Mouse (Mus musculus) embryonic facial prominence, embryonic 11.5 days (tissue): ENCODE measurements at regions not wholly inside any gene's neighbourhood (a gene's known extent, or its start where the extent isn't known, plus 50 kb on each side); places are given as distances from the start of the nearest gene placed in this dataset.
A peak's percentile ranks its signal among the peaks of the same experiment; 100 is the strongest.

Source experiments
- ATAC-seq: fragments of 200-750 bp; cut with Nextera tagmentation; replicated peaks from 2 replicates; pipeline ENCODE4 v1.8.0; 2017; ENCODE audit warnings: low read depth; ENCODE audit not compliant: insufficient number of reproducible peaks, low FRiP score, low TSS enrichment
- DNase-seq: peaks from one replicate; pipeline ENCODE4 v3.0.0-alpha.2; 2015; ENCODE audit warnings: low spot score
- H3K27ac ChIP-seq: fragments of 300-500 bp; sonication (generic); replicated peaks from 2 replicates; pipeline ENCODE4 v1.5.1; 2014; ENCODE audit warnings: mild to moderate bottlenecking, low read depth, low read length, control low read depth
- H3K27me3 ChIP-seq: fragments of 300-500 bp; sonication (generic); 2 replicates; pipeline ENCODE4 v1.6.1; 2014; ENCODE audit warnings: mild to moderate bottlenecking, low read length, moderate library complexity, mixed read lengths; ENCODE audit not compliant: control insufficient read depth, insufficient read depth
- H3K36me3 ChIP-seq: fragments of 300-500 bp; sonication (generic); replicated peaks from 2 replicates; pipeline ENCODE4 v1.6.1; 2014; ENCODE audit warnings: low read depth, mild to moderate bottlenecking, low read length, moderate library complexity, mixed read lengths; ENCODE audit not compliant: control insufficient read depth, insufficient read depth
- H3K4me1 ChIP-seq: fragments of 300-500 bp; sonication (generic); 2 replicates; pipeline ENCODE4 v1.6.1; 2014; ENCODE audit warnings: low read length, mixed read lengths; ENCODE audit not compliant: control insufficient read depth, insufficient read depth
- H3K4me2 ChIP-seq: fragments of 300-500 bp; sonication (generic); 2 replicates; pipeline ENCODE4 v1.6.1; 2014; ENCODE audit warnings: low read depth, mild to moderate bottlenecking, control low read depth, low read length, moderate library complexity
- H3K4me3 ChIP-seq: fragments of 300-500 bp; sonication (generic); 2 replicates; pipeline ENCODE4 v1.5.1; 2014; ENCODE audit warnings: low read depth, low read length, control low read depth
- H3K9ac ChIP-seq: fragments of 300-500 bp; sonication (generic); replicated peaks from 2 replicates; pipeline ENCODE4 v1.6.1; 2014; ENCODE audit warnings: mild to moderate bottlenecking, control low read depth, low read length
- H3K9me3 ChIP-seq: fragments of 300-500 bp; sonication (generic); replicated peaks from 2 replicates; pipeline ENCODE4 v1.6.1; 2016; ENCODE audit warnings: mild to moderate bottlenecking, low read length, inconsistent platforms, mixed read lengths; ENCODE audit not compliant: control insufficient read depth
- WGBS: fragments of 180-500 bp; shearing (Covaris S2); extraction: QIAGEN DNeasy Blood & Tissue Kit; methylation state at CpG from one replicate; pipeline ENCODE4 v1.1.7; 2014; 5-methylcytosine and 5-hydroxymethylcytosine counted together

DNA sequence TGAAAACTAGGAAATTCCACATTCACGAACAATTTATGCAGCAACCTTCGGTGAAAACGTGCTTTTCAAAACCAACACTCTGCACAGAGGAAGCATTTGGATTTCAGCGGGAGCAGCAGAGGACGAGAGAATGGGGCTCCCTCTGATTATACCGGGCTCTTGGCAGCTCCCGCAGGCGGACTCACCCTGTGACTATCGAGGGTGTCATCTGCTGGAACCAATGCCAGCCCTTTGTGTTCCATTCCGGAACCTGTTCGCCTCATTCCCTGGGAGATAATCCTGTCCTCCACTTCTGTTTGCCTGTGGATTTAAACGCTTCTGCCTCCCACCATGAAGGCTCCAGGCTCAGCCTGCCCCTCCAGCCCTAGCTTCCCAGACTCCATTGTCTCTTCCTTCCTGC lies 77.1 kb downstream of the Utp18 start:
- Histone ChIP-seq H3K27me3 (no peaks in the 10 kb centered on the region), H3K9ac (no peak overlapping the region), H3K9me3 (no peaks in the 10 kb centered on the region), H3K4me1 (no peaks in the 10 kb centered on the region), H3K36me3 (no peaks in the 10 kb centered on the region), H3K4me3 (no peak overlapping the region), H3K27ac (no peak overlapping the region), H3K4me2 (no peak overlapping the region)
- WGBS, result 89% methylated on average over 12 of the region's 12 CpGs
- ATAC-seq (no peak), DNase-seq (no peak)

- H3K27ac ChIP-seq, result no peak overlapping the region
- ATAC-seq (no peak), DNase-seq (no peak)
- H3K4me3 ChIP-seq, result no peak overlapping the region
- H3K36me3 ChIP-seq, result no peaks in the 10 kb centered on the region
- no peak overlapping the region for H3K4me2 ChIP-seq
- no peak overlapping the region for H3K9ac ChIP-seq
- no peaks in the 10 kb centered on the region for H3K4me1 ChIP-seq
- WGBS, result 90% methylated on average over 2 of the region's 2 CpGs
- no peaks in the 10 kb centered on the region for H3K27me3 ChIP-seq
- no peaks in the 10 kb centered on the region for H3K9me3 ChIP-seq
Observed at GRCm38 (mm10) chr11:93807205-93807604, 78.4 kb downstream of the Utp18 start.

DNA sequence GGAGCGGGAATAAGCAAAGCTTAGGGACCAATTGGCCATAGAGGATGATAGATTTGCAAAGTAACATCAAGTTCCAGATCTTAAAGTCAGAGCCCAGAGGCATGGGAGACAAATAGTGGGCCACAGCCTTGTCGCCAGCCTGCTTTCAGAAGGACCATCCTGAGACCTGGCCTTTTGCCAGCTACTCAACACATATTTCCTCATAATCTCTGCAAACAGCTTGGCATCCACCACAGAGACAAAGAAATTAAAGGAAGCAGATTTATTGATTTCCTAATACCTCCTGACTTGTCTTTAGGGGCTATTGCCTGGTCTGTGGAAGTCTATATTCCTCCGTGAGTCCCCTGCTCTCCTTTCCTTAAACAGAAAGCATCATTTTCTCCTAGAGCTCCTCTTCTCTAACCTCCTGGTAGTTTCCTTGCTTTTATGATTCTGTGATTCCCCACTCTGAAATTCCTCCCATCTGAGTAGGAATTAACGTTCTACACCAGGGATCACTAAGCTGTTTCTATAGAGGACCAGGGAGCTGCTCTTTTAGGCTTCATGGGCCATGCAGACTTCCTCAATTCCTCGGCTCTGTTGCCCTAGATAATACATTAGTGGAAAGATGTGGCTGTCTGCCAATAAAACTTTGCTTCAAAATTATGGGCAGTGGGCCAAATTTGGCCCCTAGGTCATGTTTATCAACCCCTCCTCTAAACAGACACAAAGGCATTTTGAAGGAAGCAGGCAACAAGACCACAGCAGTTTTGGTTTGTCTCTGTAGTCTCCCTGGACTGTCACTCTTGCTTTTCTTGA lies 114.2 kb downstream of the Utp18 start:
- ATAC-seq, result no peak
- no peak for DNase-seq

GRCm38 (mm10) chr11:93765961-93766360 lies 119.6 kb downstream of the Utp18 start:
- Histone ChIP-seq H3K9me3 (no peaks in the 10 kb centered on the region), H3K4me3 (no peak overlapping the region), H3K4me2 (no peak overlapping the region), H3K4me1 (no peaks in the 10 kb centered on the region), H3K36me3 (no peaks in the 10 kb centered on the region), H3K27me3 (no peaks in the 10 kb centered on the region), H3K27ac (no peak overlapping the region), H3K9ac (no peak overlapping the region)
- DNase-seq (no peak), ATAC-seq (no peak)
- WGBS, result 85% methylated on average over 4 of the region's 4 CpGs

More for the DNA sequence above, 114.2 kb downstream of the Utp18 start:
- Histone ChIP-seq H3K9me3 (no peaks in the 10 kb centered on the region), H3K4me3 (no peak overlapping the region), H3K27me3 (no peaks in the 10 kb centered on the region), H3K9ac (no peak overlapping the region), H3K4me2 (no peak overlapping the region), H3K27ac (no peak overlapping the region), H3K4me1 (no peaks in the 10 kb centered on the region), H3K36me3 (no peaks in the 10 kb centered on the region)
- WGBS, result 87% methylated on average over 5 of the region's 5 CpGs

- ATAC-seq (0 out of 2 replicates have a peak, but pooled peaks have one; percentile 59), DNase-seq (peak; percentile 76)
- H3K9me3 ChIP-seq, result no peaks in the 10 kb centered on the region
- no peak overlapping the region for H3K4me2 ChIP-seq
- H3K4me1 ChIP-seq, result no peaks in the 10 kb centered on the region
- no peaks in the 10 kb centered on the region for H3K27me3 ChIP-seq
- 21% methylated on average over 18 of the region's 18 CpGs for WGBS
- no peaks in the 10 kb centered on the region for H3K36me3 ChIP-seq
- H3K4me3 ChIP-seq, result no peak overlapping the region
- H3K9ac ChIP-seq, result no peak overlapping the region
- no peak overlapping the region for H3K27ac ChIP-seq
Observed at GRCm38 (mm10) chr11:93762832-93763530, 122.6 kb downstream of the Utp18 start.

DNA sequence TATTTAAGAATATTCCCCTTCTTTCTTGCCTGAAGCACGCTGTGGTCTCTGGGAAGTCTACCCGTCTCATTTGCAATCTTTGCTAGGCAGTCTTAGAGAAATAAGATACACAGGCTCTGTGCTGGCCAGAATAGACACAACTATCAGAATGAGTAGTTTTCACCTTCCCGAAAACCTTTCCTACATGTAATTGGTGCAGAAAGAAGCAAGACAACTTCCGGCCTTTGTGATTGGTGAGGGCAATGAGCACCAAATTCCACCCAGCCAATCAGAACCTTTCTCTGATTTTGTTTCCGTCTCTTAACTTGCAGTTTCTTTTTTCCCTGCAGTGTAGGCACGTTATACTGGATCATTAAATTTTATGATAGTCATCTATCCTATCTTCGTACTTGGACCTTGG lies 127.7 kb downstream of the Utp18 start:
- Histone ChIP-seq H3K27ac (no peak overlapping the region), H3K9ac (no peak overlapping the region), H3K9me3 (no peaks in the 10 kb centered on the region), H3K36me3 (no peaks in the 10 kb centered on the region), H3K4me3 (no peak overlapping the region), H3K4me1 (no peaks in the 10 kb centered on the region), H3K4me2 (no peak overlapping the region), H3K27me3 (no peaks in the 10 kb centered on the region)
- WGBS, result 92% methylated on average over 7 of the region's 7 CpGs
- DNase-seq (no peak), ATAC-seq (no peak)

- 92% methylated on average over 10 of the region's 10 CpGs for WGBS
- ATAC-seq (no peak), DNase-seq (no peak)
- H3K4me3 ChIP-seq, result no peak overlapping the region
- H3K27me3 ChIP-seq, result no peaks in the 10 kb centered on the region
- no peaks in the 10 kb centered on the region for H3K36me3 ChIP-seq
- no peaks in the 10 kb centered on the region for H3K9me3 ChIP-seq
- no peak overlapping the region for H3K4me2 ChIP-seq
- no peak overlapping the region for H3K9ac ChIP-seq
- no peak overlapping the region for H3K27ac ChIP-seq
- no peaks in the 10 kb centered on the region for H3K4me1 ChIP-seq
Observed at GRCm38 (mm10) chr11:93736618-93737017, 148.9 kb downstream of the Utp18 start.

DNA sequence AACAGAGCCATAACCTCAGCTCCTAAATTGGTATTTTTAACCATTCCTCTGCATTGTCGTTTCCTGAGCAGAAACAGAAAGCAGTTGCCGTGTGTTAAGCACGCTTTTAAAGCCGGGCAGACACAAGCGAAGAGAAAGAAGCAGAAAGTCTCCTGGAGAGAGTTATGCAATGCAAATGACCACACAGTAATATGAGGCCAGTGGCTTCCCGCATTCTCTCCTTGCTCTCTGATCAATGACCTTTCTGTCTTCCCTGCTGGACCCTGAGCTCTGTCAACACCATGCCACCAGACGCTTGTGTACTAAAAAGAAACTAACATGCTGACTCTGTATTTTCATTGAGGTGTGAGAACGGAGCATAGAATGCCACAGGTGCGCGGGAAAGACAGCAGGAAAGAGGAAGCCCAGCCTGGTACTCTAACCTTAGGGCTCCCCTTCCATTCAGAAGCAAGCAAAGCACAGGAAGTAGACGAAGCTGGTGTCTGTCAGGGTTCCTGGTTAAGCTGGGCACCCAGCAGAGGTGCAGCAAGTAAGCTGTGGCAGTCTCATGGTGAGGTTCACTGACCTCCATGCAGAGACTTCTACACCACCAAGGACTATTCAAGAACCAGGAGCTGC lies 151.9 kb downstream of the Utp18 start:
- Histone ChIP-seq H3K4me1 (no peaks in the 10 kb centered on the region), H3K27ac (no peak overlapping the region), H3K4me3 (no peak overlapping the region), H3K27me3 (no peaks in the 10 kb centered on the region), H3K9me3 (no peaks in the 10 kb centered on the region), H3K4me2 (no peak overlapping the region), H3K9ac (no peak overlapping the region), H3K36me3 (no peaks in the 10 kb centered on the region)
- ATAC-seq, result no peak
- 65% methylated on average over 11 of the region's 11 CpGs for WGBS
- no peak for DNase-seq
